Mouse (Mus musculus): Measurements from ENCODE around the gene Slfn5. TPM values are rescaled to one million over a fixed set of nuclear protein-coding genes. Genes with fewer than 3 reads are reported as not detected.
"Not testable (repeated sequence)": the region's sequence is repeated elsewhere in the genome, so short reads cannot be mapped to it uniquely, and the experiment has no call there.

The Slfn5 gene
- total RNA-seq, 2 experiments from 2014 or later = 4.5 to 4.6 TPM

GRCm38 (mm10) chr11:82933186-82933585 is 18.0 kb upstream of the Slfn5 start:
- no peak for ATAC-seq (replicated peaks; ENCODE audit: low FRiP score, poor library complexity, severe bottlenecking)

DNA sequence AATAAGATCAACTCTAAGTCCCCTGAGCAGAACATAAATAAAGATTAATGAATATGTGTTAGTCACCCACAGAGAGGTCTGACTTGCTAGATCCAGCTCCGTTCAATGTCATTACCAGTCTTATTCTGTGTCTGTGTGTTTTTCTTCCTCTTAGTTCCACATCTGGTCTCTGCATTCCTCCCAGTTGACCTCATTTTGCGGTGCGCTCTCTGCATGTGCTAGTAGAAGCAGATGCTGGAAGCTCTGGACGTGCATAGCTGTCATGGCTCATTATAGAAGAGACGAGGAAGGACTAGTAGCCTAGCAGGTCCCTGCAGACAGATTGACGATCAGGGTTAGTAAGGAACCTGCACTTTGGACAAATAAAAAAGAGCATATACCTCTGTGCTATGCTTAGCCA is 7.8 kb upstream of the Slfn5 start:
- no peak for ATAC-seq (replicated peaks; ENCODE audit: low FRiP score, poor library complexity, severe bottlenecking)

- no peak for ATAC-seq (replicated peaks; ENCODE audit: low FRiP score, poor library complexity, severe bottlenecking)
These were observed 5.5 kb upstream of the Slfn5 start for GRCm38 (mm10) chr11:82945636-82946035.

- no peak for ATAC-seq (replicated peaks; ENCODE audit: low FRiP score, poor library complexity, severe bottlenecking)
These were observed 3.7 kb upstream of the Slfn5 start for GRCm38 (mm10) chr11:82947457-82947856.

- ATAC-seq (replicated peaks; ENCODE audit: low FRiP score, poor library complexity, severe bottlenecking) = no peak
These were observed 2.1 kb upstream of the Slfn5 start for GRCm38 (mm10) chr11:82949036-82949435.

- no peak for ATAC-seq (replicated peaks; ENCODE audit: low FRiP score, poor library complexity, severe bottlenecking)
These were observed 889 bp downstream of the Slfn5 start for GRCm38 (mm10) chr11:82951865-82952611.

GRCm38 (mm10) chr11:82952612-82953542 is 1.7 kb downstream of the Slfn5 start:
- no peak for ATAC-seq (replicated peaks; ENCODE audit: low FRiP score, poor library complexity, severe bottlenecking)

- no peak for ATAC-seq (replicated peaks; ENCODE audit: low FRiP score, poor library complexity, severe bottlenecking)
These were observed 3.5 kb downstream of the Slfn5 start for GRCm38 (mm10) chr11:82954631-82955030.

DNA sequence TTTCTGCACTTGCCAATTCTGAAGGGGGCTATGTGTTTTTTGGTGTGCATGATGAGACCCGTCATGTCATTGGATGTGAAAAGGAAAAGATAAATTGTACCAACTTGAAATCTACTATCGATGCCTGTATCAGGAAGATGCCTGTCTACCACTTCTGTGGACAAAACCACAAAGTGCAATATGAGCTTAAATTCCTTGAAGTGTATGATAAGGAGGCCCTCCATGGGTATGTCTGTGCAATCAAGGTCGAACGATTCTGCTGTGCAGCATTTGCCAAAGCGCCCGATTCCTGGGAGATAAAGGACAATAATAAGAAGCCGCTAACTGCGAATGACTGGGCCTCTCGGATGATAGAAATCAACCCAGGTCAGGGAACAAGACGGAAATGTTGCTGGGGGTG is 5.8 kb downstream of the Slfn5 start:
- no peak for ATAC-seq (replicated peaks; ENCODE audit: low FRiP score, poor library complexity, severe bottlenecking)

DNA sequence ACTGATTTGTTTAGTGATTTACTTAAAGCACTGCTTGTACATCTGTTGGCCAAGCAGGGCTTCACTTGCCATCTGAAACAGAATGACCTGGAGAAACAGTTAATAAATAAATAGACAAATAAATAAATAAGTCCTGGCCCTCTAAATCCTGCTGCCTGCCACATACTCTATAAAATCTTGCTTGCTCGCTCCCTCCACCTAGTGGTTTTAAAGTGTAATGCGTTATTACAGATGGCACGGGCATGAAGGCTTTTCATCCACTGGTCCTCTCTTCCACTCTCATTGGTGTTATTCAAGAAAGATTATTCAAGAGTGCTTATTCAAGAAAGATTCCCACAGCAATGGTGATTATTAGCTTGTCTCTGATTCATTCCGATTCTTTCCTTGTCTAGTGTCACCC is 8.5 kb downstream of the Slfn5 start:
- ATAC-seq (replicated peaks; ENCODE audit: low FRiP score, poor library complexity, severe bottlenecking) = no peak

- ATAC-seq (replicated peaks; ENCODE audit: low FRiP score, poor library complexity, severe bottlenecking) = no peak
These were observed 10.6 kb downstream of the Slfn5 start for GRCm38 (mm10) chr11:82961743-82962142.

- no peak for ATAC-seq (replicated peaks; ENCODE audit: low FRiP score, poor library complexity, severe bottlenecking)
These were observed 11.1 kb downstream of the Slfn5 start for GRCm38 (mm10) chr11:82962215-82962614.

- no peak for ATAC-seq (replicated peaks; ENCODE audit: low FRiP score, poor library complexity, severe bottlenecking)
These were observed 19.8 kb downstream of the Slfn5 start for GRCm38 (mm10) chr11:82970712-82971589.

DNA sequence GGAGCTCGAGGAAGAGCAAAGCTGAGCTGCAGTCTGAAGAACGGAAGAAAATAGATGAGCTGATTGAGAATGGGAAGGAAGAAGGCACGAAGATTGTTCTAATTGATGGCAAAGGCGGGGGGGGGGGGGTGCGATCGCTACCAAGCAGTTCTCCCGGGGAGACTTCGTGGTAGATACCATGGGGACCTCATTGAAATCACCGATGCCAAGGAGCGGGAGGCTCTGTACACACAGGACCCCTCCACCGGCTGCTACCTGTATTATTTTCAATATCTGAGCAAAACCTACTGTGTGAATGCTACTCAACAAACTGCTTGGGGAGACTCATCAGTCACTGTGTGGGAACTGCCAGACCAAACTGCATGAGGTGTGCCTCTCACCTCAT is 20.4 kb downstream of the Slfn5 start:
- no peak for ATAC-seq (replicated peaks; ENCODE audit: low FRiP score, poor library complexity, severe bottlenecking)

GRCm38 (mm10) chr11:82973916-82974315 is 22.8 kb downstream of the Slfn5 start:
- ATAC-seq (replicated peaks; ENCODE audit: low FRiP score, poor library complexity, severe bottlenecking) = no peak

DNA sequence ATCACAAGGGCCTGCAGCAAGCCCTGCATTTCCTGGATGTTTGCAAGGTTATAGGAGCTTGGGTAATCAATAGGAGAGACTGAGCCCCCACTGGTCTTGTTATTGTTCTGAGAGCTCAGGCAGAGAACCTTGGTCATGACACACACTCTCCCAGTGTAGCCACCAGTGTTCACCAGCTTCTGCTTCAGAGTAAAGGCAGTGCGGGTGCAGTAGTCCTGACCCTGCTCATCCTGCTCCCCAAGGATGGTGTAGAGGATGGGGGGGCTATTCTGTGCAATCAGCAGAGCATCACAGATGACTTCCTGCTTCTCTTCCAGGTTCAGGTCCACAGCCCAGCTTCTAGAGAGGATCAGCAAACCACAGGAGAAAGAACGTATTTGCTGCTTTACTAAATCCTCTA is 31.3 kb downstream of the Slfn5 start:
- ATAC-seq (replicated peaks; ENCODE audit: low FRiP score, poor library complexity, severe bottlenecking) = not testable (repeated sequence)

DNA sequence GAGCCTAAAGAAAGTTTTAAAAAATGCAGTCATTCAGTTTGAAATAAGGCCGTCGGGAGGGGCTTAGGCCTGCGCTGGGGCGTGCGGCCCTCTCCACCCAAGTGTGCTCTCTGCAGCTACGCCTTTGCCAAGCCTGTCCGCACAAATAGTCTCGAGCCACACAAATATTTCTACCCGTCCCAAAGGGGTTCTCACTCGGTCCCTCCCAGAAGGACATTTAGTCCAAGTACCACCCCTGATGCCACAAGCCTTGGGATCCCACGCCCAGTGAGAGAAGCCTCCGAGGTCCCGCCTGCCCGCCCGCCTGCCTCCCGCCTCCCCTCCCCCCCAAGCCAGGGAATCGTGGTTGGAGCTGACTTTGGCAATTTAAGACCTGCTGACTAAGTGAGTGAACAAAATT is 32.0 kb downstream of the Slfn5 start:
- no peak for ATAC-seq (replicated peaks; ENCODE audit: low FRiP score, poor library complexity, severe bottlenecking)

GRCm38 (mm10) chr11:82987621-82988020 is 36.5 kb downstream of the Slfn5 start:
- ATAC-seq (replicated peaks; ENCODE audit: low FRiP score, poor library complexity, severe bottlenecking) = no peak

GRCm38 (mm10) chr11:82989357-82989756 is 38.2 kb downstream of the Slfn5 start:
- no peak for ATAC-seq (replicated peaks; ENCODE audit: low FRiP score, poor library complexity, severe bottlenecking)

Measured in erythroid progenitor cell, adult 5-6 weeks (primary cell).